ENCODE assay signal across 8 mouse cellular contexts in the genomic region with DNA sequence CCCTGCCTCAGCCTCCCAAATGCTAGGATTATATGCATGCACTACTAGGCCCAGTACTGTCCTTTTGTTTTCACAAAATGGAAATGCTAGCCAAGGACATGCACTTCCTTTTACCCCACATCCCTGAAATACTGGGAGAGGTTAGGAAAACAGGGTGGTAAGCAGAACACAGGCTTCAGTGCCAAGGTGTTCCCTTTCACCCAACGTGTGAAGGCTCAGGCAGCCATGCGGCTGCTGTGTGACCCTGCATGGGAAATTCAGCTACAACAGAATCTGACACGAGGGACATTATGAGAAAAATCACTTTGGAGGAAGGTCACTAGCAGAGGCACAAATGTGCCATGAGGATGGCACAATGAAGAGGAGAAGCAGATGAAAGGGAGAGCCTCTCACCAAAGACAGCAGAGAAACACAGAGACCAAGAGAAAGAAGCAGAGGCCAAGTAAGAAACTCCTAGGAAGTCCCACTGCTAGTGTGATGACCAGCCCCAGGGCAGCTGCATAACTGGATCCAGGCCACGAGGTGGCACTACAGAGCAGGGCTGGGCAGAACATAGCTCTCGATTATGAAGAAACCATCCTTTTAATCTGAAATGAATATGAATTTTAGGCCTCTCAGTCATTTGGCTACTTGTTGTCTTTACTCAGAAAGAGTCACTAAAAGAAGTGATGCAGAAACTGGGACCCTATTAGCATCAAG. TPM values are rescaled to one million over a fixed set of nuclear protein-coding genes. Genes with fewer than 3 reads are reported as not detected.
A peak's percentile ranks its signal among the peaks of the same experiment; 100 is the strongest.
DNase-seq lines count a peak whose midpoint lies in the region; ATAC-seq and TF ChIP-seq lines count a peak whose summit lies in the region.
"Had no signal": no experiment of that assay in that cellular context is flagged by ENCODE, and none has a peak within 500 bp of the region (broad histone marks: within the 10 kb centered on the region; RNA-seq: fewer than 3 reads in every experiment).

No protein-coding gene starts in this region.

- no peak for ATAC-seq in embryonic facial prominence, embryonic 11.5 days (replicated peaks; ENCODE audit: insufficient number of reproducible peaks, low FRiP score, low TSS enrichment, low read depth)
- ATAC-seq in megakaryocyte, adult 5-6 weeks (ENCODE audit: poor library complexity, severe bottlenecking) = peak; percentile 89

- TF ChIP-seq RAD21 in MEL (IDR thresholded peaks at IDR 0.05; ENCODE audit: low read depth, low read length) = peak; percentile 80

- TF ChIP-seq EP300 in MEL (IDR thresholded peaks at IDR 0.05; ENCODE audit: low read depth in 1 of 2, low read length in 2 of 2) = no peak

- no peaks in the 10 kb centered on the region for H3K4me1 ChIP-seq in MEL (ENCODE audit: control insufficient read depth in 1 of 2, insufficient read depth in 2 of 2, low read length in 2 of 2)
- H3K4me1 ChIP-seq in embryonic facial prominence, embryonic 11.5 days (ENCODE audit: control insufficient read depth, insufficient read depth, low read length) = no peaks in the 10 kb centered on the region
- H3K4me1 ChIP-seq: limb, embryonic 12.5 days had no signal

- peaks cover 0 to 41% of the 10 kb centered on the region in 2 experiments; a peak in 2 of 4 replicates for H3K36me3 ChIP-seq in MEL (ENCODE audit: control insufficient read depth in 1 of 2, insufficient read depth in 2 of 2, low read length in 2 of 2)
- peaks cover 2% of the 10 kb centered on the region for H3K36me3 ChIP-seq in embryonic facial prominence, embryonic 11.5 days (replicated peaks; ENCODE audit: control insufficient read depth, insufficient read depth, low read depth, low read length)

- peak; percentile 78 for DNase-seq in MEL (ENCODE audit: low read depth, low spot score)
- peak; percentile 86 to 90 for DNase-seq in adrenal gland, postnatal 36 days
- DNase-seq in embryonic facial prominence, embryonic 11.5 days (ENCODE audit: low spot score) = peak; percentile 77
- peak; percentile 81 to 87 for DNase-seq in heart, postnatal 10 days
- peak; percentile 56 to 74 for DNase-seq in layer of hippocampus, adult 2 months (ENCODE audit: low spot score in 2 of 2)
- peak; percentile 54 for DNase-seq in skeletal muscle tissue, adult 2 months (ENCODE audit: low read depth, low spot score)

- H3K4me2 ChIP-seq in embryonic facial prominence, embryonic 11.5 days (ENCODE audit: low read depth, low read length) = no peak overlapping the region
- H3K4me2 ChIP-seq: limb, embryonic 12.5 days had no signal

- H3K27ac ChIP-seq in MEL (ENCODE audit: control insufficient read depth, low read depth, low read length) = no peak overlapping the region
- no peak overlapping the region for H3K27ac ChIP-seq in embryonic facial prominence, embryonic 11.5 days (replicated peaks; ENCODE audit: low read depth, low read length)
- H3K27ac ChIP-seq in layer of hippocampus, adult 2 months = no peak overlapping the region
- H3K27ac ChIP-seq: limb, embryonic 12.5 days had no signal

- no peaks in the 10 kb centered on the region for H3K27me3 ChIP-seq in MEL (ENCODE audit: control insufficient read depth in 1 of 2, insufficient read depth in 2 of 2, low read length in 2 of 2)
- no peaks in the 10 kb centered on the region for H3K27me3 ChIP-seq in embryonic facial prominence, embryonic 11.5 days (ENCODE audit: control insufficient read depth, insufficient read depth, low read length)
- H3K27me3 ChIP-seq: limb, embryonic 12.5 days had no signal

- TF ChIP-seq POLR2A in MEL (IDR thresholded peaks at IDR 0.05; ENCODE audit: control insufficient read depth in 1 of 2, insufficient read depth in 1 of 2, low read depth in 1 of 2, low read length in 2 of 2, poor library complexity in 1 of 2) = no peak

- H3K9ac ChIP-seq in MEL (ENCODE audit: control insufficient read depth, low read depth, low read length, poor library complexity, severe bottlenecking) = no peak overlapping the region
- H3K9ac ChIP-seq in embryonic facial prominence, embryonic 11.5 days (replicated peaks; ENCODE audit: low read length) = no peak overlapping the region
- H3K9ac ChIP-seq: limb, embryonic 12.5 days had no signal

- 55% methylated on average over 5 of the region's 5 CpGs for WGBS in embryonic facial prominence, embryonic 11.5 days

- no peaks in the 10 kb centered on the region for H3K9me3 ChIP-seq in MEL (replicated peaks; ENCODE audit: insufficient read depth, low read length)
- no peaks in the 10 kb centered on the region for H3K9me3 ChIP-seq in embryonic facial prominence, embryonic 11.5 days (replicated peaks; ENCODE audit: control insufficient read depth, low read length)
- H3K9me3 ChIP-seq: limb, embryonic 12.5 days had no signal

- H3K79me2 ChIP-seq in MEL (ENCODE audit: control insufficient read depth, insufficient read depth, low read length, poor library complexity) = no peaks in the 10 kb centered on the region

- intact Hi-C loops in heart, postnatal 10 days (cut with DNase I) = loop anchor here (1.0 to 10.0 kb wide), 2 partner anchors 54 to 242 kb away; a partner anchor contains a TSS

- H3K4me3 ChIP-seq in MEL (ENCODE audit: control insufficient read depth in 1 of 2, insufficient read depth in 1 of 2, low read depth in 2 of 2, low read length in 2 of 2) = no peak overlapping the region
- no peak overlapping the region for H3K4me3 ChIP-seq in embryonic facial prominence, embryonic 11.5 days (ENCODE audit: low read depth, low read length)
- H3K4me3 ChIP-seq in layer of hippocampus, adult 2 months = no peak overlapping the region
- H3K4me3 ChIP-seq: limb, embryonic 12.5 days had no signal

- peak; percentile 93 to 99 (median 96) for TF ChIP-seq CTCF in MEL (IDR thresholded peaks at IDR 0.05 in 2 of 3, conservative IDR thresholded peaks at IDR 0.05 in 1 of 3; ENCODE audit: control insufficient read depth in 1 of 3, insufficient read depth in 1 of 3, low read depth in 2 of 3, low read length in 3 of 3, poor library complexity in 1 of 3, severe bottlenecking in 1 of 3)
- TF ChIP-seq CTCF in layer of hippocampus, adult 2 months (conservative IDR thresholded peaks at IDR 0.05) = peak; percentile 99

TF ChIP-seq in MEL, 35 proteins besides CTCF, POLR2A, EP300 and RAD21:
- TF ChIP-seq SMC3 (IDR thresholded peaks at IDR 0.05; ENCODE audit: low read depth, low read length) (peak; percentile 91), ZC3H11A (IDR thresholded peaks at IDR 0.05; ENCODE audit: low read depth, low read length) (peak; percentile 60), POLR2AphosphoS5 (IDR thresholded peaks at IDR 0.05; ENCODE audit: borderline replicate concordance, low read depth, low read length) (no peak)

RNA-seq across cellular contexts. Expression of a gene that starts 21.0 kb away (rescaled TPM):
- total RNA-seq in MEL (2012; rRNA removed) = 55.9 and 58.5 TPM in 2 replicates
- 100 to 1,000 TPM; 101 to 115 TPM for polyA plus RNA-seq in MEL (2012; ENCODE audit: insufficient read depth in 1 of 2, insufficient read length in 2 of 2, low read depth in 1 of 2, low replicate concordance in 2 of 2, missing spikeins in 1 of 2)
- 10 to 100 TPM; 79.4 to 89.6 TPM for total RNA-seq in adrenal gland, postnatal 36 days (2021)
- polyA plus RNA-seq in embryonic facial prominence, embryonic 11.5 days (2014; fragmentation: Nextera tagmentation; extraction: Ambion mirVana) = 31.7 and 32.1 TPM in 2 replicates
- total RNA-seq in heart, postnatal 10 days (2021) = 10 to 100 TPM; 24.4 to 28.3 TPM
- total RNA-seq in layer of hippocampus, adult 2 months (2021) = 10 to 100 TPM; 74.1 to 75.4 TPM
- total RNA-seq in megakaryocyte, adult 5-6 weeks (2015) = 13.7 and 14.7 TPM in 2 replicates
- total RNA-seq in megakaryocyte, adult 5-6 weeks (2017) = 14.9 and 20.5 TPM in 2 replicates

RNA-seq across cellular contexts. Expression of a gene that starts 22.7 kb away (rescaled TPM):
- 1.4 and 1.9 TPM in 2 replicates for total RNA-seq in MEL (2012; rRNA removed)
- 1 to 10 TPM in 1 of 2 experiments, not detected in 1; 2.8 TPM for polyA plus RNA-seq in MEL (2012; ENCODE audit: insufficient read depth in 1 of 2, insufficient read length in 2 of 2, low read depth in 1 of 2, low replicate concordance in 2 of 2, missing spikeins in 1 of 2)
- 100 to 1,000 TPM; 132 to 156 TPM for total RNA-seq in adrenal gland, postnatal 36 days (2021)
- 15.3 and 16.8 TPM in 2 replicates for polyA plus RNA-seq in embryonic facial prominence, embryonic 11.5 days (2014; fragmentation: Nextera tagmentation; extraction: Ambion mirVana)
- 1 to 10 TPM; 1.9 to 3.3 TPM for total RNA-seq in heart, postnatal 10 days (2021)
- 10 to 100 TPM; 15.0 to 17.2 TPM for total RNA-seq in layer of hippocampus, adult 2 months (2021)
- 0.21 and 0.33 TPM in 2 replicates for total RNA-seq in megakaryocyte, adult 5-6 weeks (2015)
- total RNA-seq in megakaryocyte, adult 5-6 weeks (2017) = 1.1 and 3.0 TPM in 2 replicates

RNA-seq across cellular contexts. Expression of a gene that starts 53.2 kb away (rescaled TPM):
- total RNA-seq in MEL (2012; rRNA removed) = not detected in 2 replicates
- under 1 TPM in 1 of 2 experiments, not detected in 1; 0.11 TPM for polyA plus RNA-seq in MEL (2012; ENCODE audit: insufficient read depth in 1 of 2, insufficient read length in 2 of 2, low read depth in 1 of 2, low replicate concordance in 2 of 2, missing spikeins in 1 of 2)
- 100 to 1,000 TPM; 203 to 287 TPM for total RNA-seq in adrenal gland, postnatal 36 days (2021)
- polyA plus RNA-seq in embryonic facial prominence, embryonic 11.5 days (2014; fragmentation: Nextera tagmentation; extraction: Ambion mirVana) = 1.7 and 3.0 TPM in 2 replicates
- 10 to 100 TPM; 35.4 to 37.8 TPM for total RNA-seq in heart, postnatal 10 days (2021)
- total RNA-seq in layer of hippocampus, adult 2 months (2021) = 1 to 10 TPM; 6.5 to 7.4 TPM
- total RNA-seq in megakaryocyte, adult 5-6 weeks (2015) = not detected in 2 replicates
- total RNA-seq in megakaryocyte, adult 5-6 weeks (2017) = 0.08 TPM in 1 of 2 replicates, not detected in the other

Comparison
In these comparisons a context has a peak if more than half of its experiments do, and no peak if none do; other contexts are left out.
1. RNA of a gene that starts 22.7 kb away (total RNA-seq): 132 to 156 TPM in adrenal gland, postnatal 36 days; 15.0 to 17.2 TPM in layer of hippocampus, adult 2 months, 1.9 to 3.3 TPM in heart, postnatal 10 days, 1.4 to 1.9 TPM in MEL and 0.21 to 3.0 TPM in megakaryocyte, adult 5-6 weeks; every median in the first group is over 4 times any median in the second.
2. RNA of a gene that starts 53.2 kb away (total RNA-seq): 203 to 287 TPM in adrenal gland, postnatal 36 days; 35.4 to 37.8 TPM in heart, postnatal 10 days, 6.5 to 7.4 TPM in layer of hippocampus, adult 2 months, not detected in MEL and 0.08 TPM in megakaryocyte, adult 5-6 weeks; every median in the first group is over 4 times any median in the second.
3. Peak in every context shown above with its lines, with median percentiles within 50 percentile points of each other: DNase-seq.